Mouse (Mus musculus) limb, embryonic 14.5 days (tissue): Measurements from ENCODE around the gene Wdpcp. TPM values are rescaled to one million over a fixed set of nuclear protein-coding genes. Genes with fewer than 3 reads are reported as not detected.

Source experiments
- ATAC-seq: fragments of 200-750 bp; cut with Nextera tagmentation; 2 replicates; pipeline ENCODE4 v1.8.0; 2017; ENCODE audit warnings: low read depth, moderate number of reproducible peaks, moderate TSS enrichment; ENCODE audit not compliant: low FRiP score
- DNase-seq: peaks from one replicate; pipeline ENCODE4 v3.0.0-alpha.2; 2015; ENCODE audit warnings: low spot score
- H3K27ac ChIP-seq: fragments of 300-500 bp; sonication (generic); replicated peaks from 2 replicates; pipeline ENCODE4 v1.5.1; 2014; ENCODE audit warnings: low read depth, mild to moderate bottlenecking, low read length, moderate library complexity, mixed read lengths
- H3K27me3 ChIP-seq: fragments of 300-500 bp; sonication (generic); 2 replicates; pipeline ENCODE4 v1.6.1; 2014; ENCODE audit warnings: low read length, mixed read lengths; ENCODE audit not compliant: control insufficient read depth, insufficient read depth
- H3K36me3 ChIP-seq: fragments of 300-500 bp; sonication (generic); 2 replicates; pipeline ENCODE4 v1.6.1; 2014; ENCODE audit warnings: mild to moderate bottlenecking, low read length, moderate library complexity, mixed read lengths; ENCODE audit not compliant: control insufficient read depth, insufficient read depth
- H3K4me1 ChIP-seq: fragments of 300-500 bp; sonication (generic); 2 replicates; pipeline ENCODE4 v1.6.1; 2014; ENCODE audit warnings: antibody characterized with exemption, low read length, mixed read lengths; ENCODE audit not compliant: control insufficient read depth, insufficient read depth
- H3K4me2 ChIP-seq: fragments of 300-500 bp; sonication (generic); replicated peaks from 2 replicates; pipeline ENCODE4 v1.6.1; 2014; ENCODE audit warnings: low read depth, mild to moderate bottlenecking, low read length, moderate library complexity; ENCODE audit not compliant: severe bottlenecking
- H3K4me3 ChIP-seq: fragments of 300-500 bp; sonication (generic); replicated peaks from 2 replicates; pipeline ENCODE4 v1.5.1; 2014; ENCODE audit warnings: low read length
- H3K9ac ChIP-seq: fragments of 300-500 bp; sonication (generic); 2 replicates; pipeline ENCODE4 v1.6.1; 2014; ENCODE audit warnings: mild to moderate bottlenecking, low read depth, low read length, moderate library complexity; ENCODE audit not compliant: severe bottlenecking
- H3K9me3 ChIP-seq: fragments of 300-500 bp; sonication (generic); 2 replicates; pipeline ENCODE4 v1.6.1; 2016; ENCODE audit warnings: low read length; ENCODE audit not compliant: control insufficient read depth
- POLR2A ChIP-seq: fragments of 200-500 bp; IDR thresholded peaks from 2 replicates; pipeline ENCODE4 v1.8.0; 2012; ENCODE audit warnings: inconsistent platforms, mild to moderate bottlenecking, moderate library complexity, borderline replicate concordance; ENCODE audit not compliant: insufficient read depth, insufficient read length; ENCODE audit errors: extremely low read depth
- WGBS: fragments of 180-500 bp; shearing (Covaris S2); extraction: QIAGEN DNeasy Blood & Tissue Kit; methylation state at CpG from one replicate; pipeline ENCODE4 v1.1.7; 2014; 5-methylcytosine and 5-hydroxymethylcytosine counted together
- polyA plus RNA-seq, 2 experiments: library from polyadenylated mRNA; depleted of rRNA in 1 of 2; stranded (reverse) in 1 of 2; unstranded in 1 of 2; fragments of >200 nt; fragmentation: Nextera tagmentation in 1 of 2; extraction: Ambion mirVana in 1 of 2; gene quantifications; 2 replicates each; pipeline versions ENCODE4 v1.2.1 to v1.2.3; 2012 to 2014

Wdpcp gene
- polyA plus RNA-seq, 2 experiments: 5.4 to 5.9 TPM

DNA sequence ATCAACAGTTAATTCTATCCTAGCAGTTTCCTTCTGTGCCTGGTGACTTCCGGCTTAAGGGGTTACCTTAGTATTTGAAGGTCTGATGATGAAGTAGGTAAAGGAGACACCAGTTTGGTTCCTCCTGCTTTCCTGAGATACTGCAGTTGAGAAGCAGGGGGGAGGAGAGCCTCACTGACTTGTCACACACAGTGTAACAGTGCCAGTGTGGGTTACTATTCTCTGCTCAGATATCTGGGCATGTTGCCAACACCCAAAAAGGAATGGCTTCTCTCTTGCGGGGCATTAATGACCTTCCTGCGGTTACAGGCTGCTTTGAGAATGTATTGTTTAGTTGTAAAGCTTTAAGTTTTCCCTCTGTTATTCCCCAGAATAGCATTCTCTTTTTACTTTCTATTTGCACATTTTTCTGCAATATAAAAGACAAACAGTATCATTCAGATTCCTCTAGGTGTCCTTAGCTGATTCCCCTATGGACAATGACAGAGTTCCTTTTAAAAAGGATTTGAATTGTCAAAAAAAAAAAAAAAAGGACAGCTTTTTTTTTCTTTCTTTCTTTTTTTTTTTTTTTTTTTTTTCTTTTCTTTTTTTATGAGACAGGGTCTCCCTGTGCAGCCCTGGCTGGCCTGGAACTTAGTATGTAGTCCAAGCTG, 2.5 kb upstream of the Wdpcp start:
- Histone ChIP-seq H3K27me3 (no peaks in the 10 kb centered on the region), H3K4me3 (no peak overlapping the region), H3K4me2 (no peak overlapping the region), H3K4me1 (peaks cover 10% of the 10 kb centered on the region), H3K9ac (no peak overlapping the region; the same call in 1 of the 2 replicates), H3K27ac (no peak overlapping the region), H3K9me3 (no peaks in the 10 kb centered on the region), H3K36me3 (peaks cover 14% of the 10 kb centered on the region)
- DNase-seq: peak; percentile 34
- 36% methylated on average over 3 of the region's 3 CpGs for WGBS
- ATAC-seq: no peak
- TF ChIP-seq POLR2A: no peak

GRCm38 (mm10) chr11:21570109-21570474, 1.9 kb upstream of the Wdpcp start:
- DNase-seq (no peak), ATAC-seq (no peak)
- Histone ChIP-seq H3K4me1 (peaks cover 10% of the 10 kb centered on the region), H3K36me3 (peaks cover 9% of the 10 kb centered on the region), H3K4me2 (no peak overlapping the region; the same call in 1 of the 2 replicates), H3K27ac (no peak overlapping the region), H3K9me3 (no peaks in the 10 kb centered on the region), H3K4me3 (no peak overlapping the region), H3K27me3 (no peaks in the 10 kb centered on the region), H3K9ac (no peak overlapping the region; the same call in 1 of the 2 replicates)
- WGBS: 65% methylated on average over 2 of the region's 2 CpGs
- no peak for TF ChIP-seq POLR2A

DNA sequence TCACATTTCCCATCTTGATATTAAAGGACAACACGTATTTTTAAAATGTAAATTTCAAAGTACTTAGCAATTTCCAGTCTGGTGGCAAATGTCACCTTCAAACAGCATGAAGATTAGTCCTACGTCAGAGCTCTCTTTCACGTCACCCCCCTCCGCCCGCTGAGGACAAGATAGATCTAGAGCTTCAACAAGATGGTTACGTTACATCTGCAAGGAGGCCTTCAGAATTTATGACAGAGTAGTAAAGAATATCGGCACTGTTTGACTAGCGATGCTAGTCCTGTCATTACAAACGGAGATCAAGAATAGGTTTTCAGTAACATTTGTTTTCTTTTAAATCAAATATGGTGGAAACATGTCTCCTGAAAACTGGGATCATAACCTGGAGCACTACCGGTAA, 1.1 kb upstream of the Wdpcp start:
- no peak for DNase-seq
- no peak for TF ChIP-seq POLR2A
- H3K4me1 ChIP-seq: peaks cover 10% of the 10 kb centered on the region
- H3K27ac ChIP-seq: no peak overlapping the region; the same call in 1 of the 2 replicates
- H3K4me3 ChIP-seq: peak overlapping the region; percentile 75
- no peaks in the 10 kb centered on the region for H3K27me3 ChIP-seq
- peak overlapping the region; percentile 67 for H3K4me2 ChIP-seq
- ATAC-seq: no peak
- H3K9me3 ChIP-seq: no peaks in the 10 kb centered on the region
- WGBS: 10% methylated on average over 10 of the region's 10 CpGs
- H3K9ac ChIP-seq: peak overlapping the region; percentile 71
- H3K36me3 ChIP-seq: peaks cover 3% of the 10 kb centered on the region; the same call in 1 of the 2 replicates

DNA sequence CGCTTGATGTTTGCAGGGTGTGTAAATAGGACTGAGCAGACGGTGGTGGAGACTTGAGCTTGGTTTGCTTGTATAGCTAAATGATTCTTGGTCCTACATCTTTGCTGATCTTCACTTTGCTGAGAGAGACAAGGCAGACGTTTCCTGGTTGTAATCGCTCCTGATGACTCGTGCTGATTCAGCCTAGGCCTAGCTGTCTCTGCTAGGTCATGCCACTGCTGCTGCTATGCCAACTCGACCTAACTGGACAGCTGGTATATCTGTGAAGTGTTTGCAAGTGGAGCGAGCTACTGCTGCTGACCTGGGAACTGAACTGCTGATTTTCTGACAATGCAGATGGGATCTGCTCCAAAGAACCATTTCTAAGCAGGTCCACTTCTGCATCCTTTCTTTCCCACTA, 9.4 kb downstream of the Wdpcp start:
- Histone ChIP-seq H3K9me3 (no peaks in the 10 kb centered on the region), H3K4me1 (no peaks in the 10 kb centered on the region), H3K9ac (no peak overlapping the region), H3K36me3 (no peaks in the 10 kb centered on the region), H3K27me3 (no peaks in the 10 kb centered on the region), H3K4me3 (no peak overlapping the region), H3K27ac (no peak overlapping the region), H3K4me2 (no peak overlapping the region)
- DNase-seq (no peak), ATAC-seq (no peak)
- WGBS: 72% methylated on average over 7 of the region's 7 CpGs
- TF ChIP-seq POLR2A: no peak

GRCm38 (mm10) chr11:21583286-21583685, 11.3 kb downstream of the Wdpcp start:
- no peak overlapping the region for H3K9ac ChIP-seq
- H3K4me1 ChIP-seq: no peaks in the 10 kb centered on the region
- H3K4me2 ChIP-seq: no peak overlapping the region
- no peaks in the 10 kb centered on the region for H3K27me3 ChIP-seq
- no peak for DNase-seq
- no peaks in the 10 kb centered on the region for H3K36me3 ChIP-seq
- no peak for TF ChIP-seq POLR2A
- no peak overlapping the region for H3K27ac ChIP-seq
- no peak for ATAC-seq
- WGBS: 27% methylated on average over 1 of the region's 1 CpGs
- H3K4me3 ChIP-seq: no peak overlapping the region
- H3K9me3 ChIP-seq: no peaks in the 10 kb centered on the region
